Mouse (Mus musculus): ENCODE results near the gene Cep152. TPM values are rescaled to one million over a fixed set of nuclear protein-coding genes. Genes with fewer than 3 reads are reported as not detected.

Gene Cep152
- 5.9 and 6.6 TPM in 2 replicates for polyA plus RNA-seq (2015; fragmentation: Nextera tagmentation; extraction: Ambion mirVana)

GRCm38 (mm10) chr2:125624837-125625351 lies at the start of gene Cep152:
Cep152 (minus strand) TSS chr2:125625113.
- peak; percentile 99 for ATAC-seq
- Histone ChIP-seq H3K9me3 (replicated peaks) (no peaks in the 10 kb centered on the region), H3K4me3 (peak within 1 kb of the TSS; percentile 85), H3K9ac (peak within 1 kb of the TSS; percentile 81), H3K27ac (no peak within 1 kb of the TSS), H3K4me1 (peaks cover 25% of the 10 kb centered on the region), H3K4me2 (peak within 1 kb of the TSS; percentile 72), H3K36me3 (ENCODE audit: poor library complexity, severe bottlenecking) (peaks cover 7% of the 10 kb centered on the region), H3K27me3 (no peaks in the 10 kb centered on the region)
- under 1% methylated on average over 50 of the region's 50 CpGs for WGBS

- H3K9ac ChIP-seq, result peak within 1 kb of the TSS; percentile 91
- H3K4me1 ChIP-seq, result peaks cover 13% of the 10 kb centered on the region
- no peaks in the 10 kb centered on the region for H3K9me3 ChIP-seq (replicated peaks)
- H3K27ac ChIP-seq, result peak within 1 kb of the TSS; percentile 95
- no peaks in the 10 kb centered on the region for H3K36me3 ChIP-seq (ENCODE audit: poor library complexity, severe bottlenecking)
- under 1% methylated on average over 47 of the region's 79 CpGs for WGBS
- no peaks in the 10 kb centered on the region for H3K27me3 ChIP-seq
- peak within 1 kb of the TSS; percentile 73 for H3K4me2 ChIP-seq
- peak; percentile 95 for ATAC-seq
- peak within 1 kb of the TSS; percentile 82 for H3K4me3 ChIP-seq
Observed at GRCm38 (mm10) chr2:125672957-125673631, 48.2 kb upstream of the Cep152 start, which contains the start of gene Eid1. Eid1 (plus strand) TSS chr2:125673095.

GRCm38 (mm10) chr2:125672568-125672956 lies 47.6 kb upstream of the Cep152 start:
- no peak for ATAC-seq
- peaks cover 13% of the 10 kb centered on the region for H3K4me1 ChIP-seq
- H3K36me3 ChIP-seq (ENCODE audit: poor library complexity, severe bottlenecking), result no peaks in the 10 kb centered on the region
- no peaks in the 10 kb centered on the region for H3K27me3 ChIP-seq
- WGBS, result 22% methylated on average over 11 of the region's 20 CpGs
- H3K4me3 ChIP-seq, result peak overlapping the region; percentile 82
- H3K9me3 ChIP-seq (replicated peaks), result no peaks in the 10 kb centered on the region
- H3K4me2 ChIP-seq, result peak overlapping the region; percentile 73
- H3K27ac ChIP-seq, result peak overlapping the region; percentile 48; the same call in 1 of the 2 replicates
- H3K9ac ChIP-seq, result peak overlapping the region; percentile 91

GRCm38 (mm10) chr2:125670846-125671245 lies 45.9 kb upstream of the Cep152 start:
- ATAC-seq, result no peak
- Histone ChIP-seq H3K27ac (no peak overlapping the region), H3K36me3 (ENCODE audit: poor library complexity, severe bottlenecking) (no peaks in the 10 kb centered on the region), H3K4me1 (peaks cover 13% of the 10 kb centered on the region), H3K9me3 (replicated peaks) (no peaks in the 10 kb centered on the region), H3K27me3 (no peaks in the 10 kb centered on the region), H3K9ac (no peak overlapping the region), H3K4me3 (no peak overlapping the region), H3K4me2 (no peak overlapping the region)
- 49% methylated on average over 1 of the region's 1 CpGs for WGBS

GRCm38 (mm10) chr2:125667721-125668120 lies 42.8 kb upstream of the Cep152 start:
- H3K27me3 ChIP-seq, result no peaks in the 10 kb centered on the region
- no peaks in the 10 kb centered on the region for H3K36me3 ChIP-seq (ENCODE audit: poor library complexity, severe bottlenecking)
- H3K27ac ChIP-seq, result no peak overlapping the region
- H3K9ac ChIP-seq, result no peak overlapping the region
- no peak overlapping the region for H3K4me3 ChIP-seq
- WGBS, result 91% methylated on average over 7 of the region's 7 CpGs
- H3K4me1 ChIP-seq, result no peaks in the 10 kb centered on the region
- no peaks in the 10 kb centered on the region for H3K9me3 ChIP-seq (replicated peaks)
- no peak overlapping the region for H3K4me2 ChIP-seq
- ATAC-seq, result no peak

- Histone ChIP-seq H3K36me3 (ENCODE audit: poor library complexity, severe bottlenecking) (no peaks in the 10 kb centered on the region), H3K4me2 (no peak overlapping the region), H3K9ac (no peak overlapping the region), H3K27ac (no peak overlapping the region), H3K4me1 (no peaks in the 10 kb centered on the region), H3K9me3 (replicated peaks) (no peaks in the 10 kb centered on the region), H3K4me3 (no peak overlapping the region), H3K27me3 (no peaks in the 10 kb centered on the region)
- ATAC-seq, result no peak
- WGBS, result 80% methylated on average over 5 of the region's 5 CpGs
Observed at GRCm38 (mm10) chr2:125667184-125667583, 42.3 kb upstream of the Cep152 start.

GRCm38 (mm10) chr2:125666668-125667067 lies 41.8 kb upstream of the Cep152 start:
- H3K27me3 ChIP-seq, result no peaks in the 10 kb centered on the region
- 79% methylated on average over 4 of the region's 4 CpGs for WGBS
- no peak overlapping the region for H3K4me3 ChIP-seq
- H3K9ac ChIP-seq, result no peak overlapping the region
- no peak overlapping the region for H3K4me2 ChIP-seq
- no peaks in the 10 kb centered on the region for H3K9me3 ChIP-seq (replicated peaks)
- ATAC-seq, result no peak
- no peak overlapping the region for H3K27ac ChIP-seq
- no peaks in the 10 kb centered on the region for H3K36me3 ChIP-seq (ENCODE audit: poor library complexity, severe bottlenecking)
- no peaks in the 10 kb centered on the region for H3K4me1 ChIP-seq

GRCm38 (mm10) chr2:125665909-125666308 lies 41.0 kb upstream of the Cep152 start:
- ATAC-seq, result no peak
- 88% methylated on average over 4 of the region's 4 CpGs for WGBS
- H3K27ac ChIP-seq, result no peak overlapping the region

GRCm38 (mm10) chr2:125665213-125665612 lies 40.3 kb upstream of the Cep152 start:
- Histone ChIP-seq H3K9ac (no peak overlapping the region), H3K4me3 (no peak overlapping the region), H3K4me1 (peaks cover 7% of the 10 kb centered on the region; the same call in 1 of the 2 replicates), H3K9me3 (replicated peaks) (no peaks in the 10 kb centered on the region), H3K27me3 (no peaks in the 10 kb centered on the region), H3K4me2 (no peak overlapping the region), H3K27ac (no peak overlapping the region), H3K36me3 (ENCODE audit: poor library complexity, severe bottlenecking) (no peaks in the 10 kb centered on the region)
- ATAC-seq, result no peak
- 84% methylated on average over 5 of the region's 5 CpGs for WGBS

More at GRCm38 (mm10) chr2:125665909-125666308, 41.0 kb upstream of the Cep152 start:
- H3K4me2 ChIP-seq, result no peak overlapping the region
- H3K4me3 ChIP-seq, result no peak overlapping the region
- H3K4me1 ChIP-seq, result no peaks in the 10 kb centered on the region
- H3K27me3 ChIP-seq, result no peaks in the 10 kb centered on the region
- no peaks in the 10 kb centered on the region for H3K9me3 ChIP-seq (replicated peaks)
- no peak overlapping the region for H3K9ac ChIP-seq
- no peaks in the 10 kb centered on the region for H3K36me3 ChIP-seq (ENCODE audit: poor library complexity, severe bottlenecking)

- Histone ChIP-seq H3K9me3 (replicated peaks) (no peaks in the 10 kb centered on the region), H3K4me1 (peaks cover 8% of the 10 kb centered on the region; the same call in 1 of the 2 replicates), H3K9ac (no peak overlapping the region), H3K36me3 (ENCODE audit: poor library complexity, severe bottlenecking) (no peaks in the 10 kb centered on the region), H3K27me3 (no peaks in the 10 kb centered on the region), H3K4me3 (no peak overlapping the region), H3K4me2 (no peak overlapping the region), H3K27ac (no peak overlapping the region)
- 95% methylated on average over 3 of the region's 3 CpGs for WGBS
- ATAC-seq, result no peak
Observed at GRCm38 (mm10) chr2:125662517-125662916, 37.6 kb upstream of the Cep152 start.

- Histone ChIP-seq H3K9ac (no peak overlapping the region), H3K4me1 (peaks cover 8% of the 10 kb centered on the region; the same call in 1 of the 2 replicates), H3K4me2 (peak overlapping the region; percentile 53), H3K27ac (no peak overlapping the region), H3K4me3 (no peak overlapping the region), H3K27me3 (no peaks in the 10 kb centered on the region), H3K9me3 (replicated peaks) (no peaks in the 10 kb centered on the region), H3K36me3 (ENCODE audit: poor library complexity, severe bottlenecking) (no peaks in the 10 kb centered on the region)
- ATAC-seq, result no peak
- WGBS, result 81% methylated on average over 4 of the region's 4 CpGs
Observed at GRCm38 (mm10) chr2:125661156-125661555, 36.2 kb upstream of the Cep152 start.

GRCm38 (mm10) chr2:125660537-125661130 lies 35.7 kb upstream of the Cep152 start:
- Histone ChIP-seq H3K27me3 (no peaks in the 10 kb centered on the region), H3K4me2 (peak overlapping the region; percentile 53), H3K27ac (no peak overlapping the region), H3K36me3 (ENCODE audit: poor library complexity, severe bottlenecking) (no peaks in the 10 kb centered on the region), H3K9ac (0 out of 2 replicates have a peak overlapping the region, but pooled peaks have one; percentile 34), H3K4me1 (peaks cover 8% of the 10 kb centered on the region; the same call in 1 of the 2 replicates), H3K4me3 (peak overlapping the region; percentile 18), H3K9me3 (replicated peaks) (no peaks in the 10 kb centered on the region)
- ATAC-seq, result peak; percentile 56
- WGBS, result 47% methylated on average over 20 of the region's 20 CpGs
